Mouse (Mus musculus) heart, embryonic 14.5 days (tissue): Measurements from ENCODE around the gene Ccnf. TPM values are rescaled to one million over a fixed set of nuclear protein-coding genes. Genes with fewer than 3 reads are reported as not detected.
A peak's percentile ranks its signal among the peaks of the same experiment; 100 is the strongest.

ENCODE experiments used
- ATAC-seq: fragments of 200-750 bp; cut with Nextera tagmentation; 2 replicates; pipeline ENCODE4 v1.8.0; 2017; ENCODE audit warnings: low read depth, moderate TSS enrichment; ENCODE audit not compliant: insufficient number of reproducible peaks, insufficient read depth, low FRiP score
- H3K27ac ChIP-seq, 2 experiments: fragments of 200-500 bp in 1 of 2; fragments of 300-500 bp in 1 of 2; sonication (generic) in 1 of 2; replicated peaks in 1 of 2; 2 replicates each; pipeline ENCODE4 v1.5.1; 2012 to 2014; ENCODE audit warnings: low read depth in 2 of 2, low read length in 2 of 2, control low read depth in 1 of 2, mild to moderate bottlenecking in 1 of 2, mixed read lengths in 1 of 2; ENCODE audit not compliant: control insufficient read depth in 1 of 2, insufficient read depth in 1 of 2
- H3K27me3 ChIP-seq: fragments of 300-500 bp; sonication (generic); 2 replicates; pipeline ENCODE4 v1.6.1; 2014; ENCODE audit warnings: mild to moderate bottlenecking, low read length, control low read depth; ENCODE audit not compliant: control insufficient read depth, insufficient read depth
- H3K36me3 ChIP-seq: fragments of 300-500 bp; sonication (generic); 2 replicates; pipeline ENCODE4 v1.6.1; 2014; ENCODE audit warnings: mild to moderate bottlenecking, control low read depth, low read length, mixed read lengths; ENCODE audit not compliant: control insufficient read depth, insufficient read depth
- H3K4me1 ChIP-seq, 2 experiments: fragments of 200-500 bp in 1 of 2; fragments of 300-500 bp in 1 of 2; sonication (generic) in 1 of 2; 2 replicates each; pipeline ENCODE4 v1.6.1; 2012 to 2014; ENCODE audit warnings: low read length in 2 of 2, control low read depth in 1 of 2, mixed read lengths in 1 of 2; ENCODE audit not compliant: control insufficient read depth in 2 of 2, insufficient read depth in 2 of 2
- H3K4me2 ChIP-seq: fragments of 300-500 bp; sonication (generic); 2 replicates; pipeline ENCODE4 v1.6.1; 2014; ENCODE audit warnings: mild to moderate bottlenecking, low read length
- H3K4me3 ChIP-seq, 2 experiments: fragments of 200-500 bp in 1 of 2; fragments of 300-500 bp in 1 of 2; sonication (generic) in 1 of 2; 2 replicates each; pipeline ENCODE4 v1.5.1; 2012 to 2014; ENCODE audit warnings: low read length in 2 of 2, mild to moderate bottlenecking in 2 of 2, control low read depth in 1 of 2, low read depth in 1 of 2, moderate library complexity in 1 of 2; ENCODE audit not compliant: control insufficient read depth in 1 of 2, insufficient read depth in 1 of 2
- H3K9ac ChIP-seq: fragments of 300-500 bp; sonication (generic); 2 replicates; pipeline ENCODE4 v1.6.1; 2014; ENCODE audit warnings: mild to moderate bottlenecking, low read length
- H3K9me3 ChIP-seq: fragments of 300-500 bp; sonication (generic); 2 replicates; pipeline ENCODE4 v1.6.1; 2016; ENCODE audit warnings: low read length, control low read depth; ENCODE audit not compliant: control insufficient read depth
- WGBS: fragments of 180-500 bp; shearing (Covaris S2); extraction: QIAGEN DNeasy Blood & Tissue Kit; methylation state at CpG from one replicate; pipeline ENCODE4 v1.1.7; 2014; 5-methylcytosine and 5-hydroxymethylcytosine counted together
- polyA plus RNA-seq: library from polyadenylated mRNA; unstranded; fragments of >200 nt; fragmentation: Nextera tagmentation; extraction: Ambion mirVana; gene quantifications from 2 replicates; pipeline ENCODE4 v1.2.1, GENCODE M21; 2014

Gene Ccnf
- 27.8 and 29.1 TPM in 2 replicates for polyA plus RNA-seq

DNA sequence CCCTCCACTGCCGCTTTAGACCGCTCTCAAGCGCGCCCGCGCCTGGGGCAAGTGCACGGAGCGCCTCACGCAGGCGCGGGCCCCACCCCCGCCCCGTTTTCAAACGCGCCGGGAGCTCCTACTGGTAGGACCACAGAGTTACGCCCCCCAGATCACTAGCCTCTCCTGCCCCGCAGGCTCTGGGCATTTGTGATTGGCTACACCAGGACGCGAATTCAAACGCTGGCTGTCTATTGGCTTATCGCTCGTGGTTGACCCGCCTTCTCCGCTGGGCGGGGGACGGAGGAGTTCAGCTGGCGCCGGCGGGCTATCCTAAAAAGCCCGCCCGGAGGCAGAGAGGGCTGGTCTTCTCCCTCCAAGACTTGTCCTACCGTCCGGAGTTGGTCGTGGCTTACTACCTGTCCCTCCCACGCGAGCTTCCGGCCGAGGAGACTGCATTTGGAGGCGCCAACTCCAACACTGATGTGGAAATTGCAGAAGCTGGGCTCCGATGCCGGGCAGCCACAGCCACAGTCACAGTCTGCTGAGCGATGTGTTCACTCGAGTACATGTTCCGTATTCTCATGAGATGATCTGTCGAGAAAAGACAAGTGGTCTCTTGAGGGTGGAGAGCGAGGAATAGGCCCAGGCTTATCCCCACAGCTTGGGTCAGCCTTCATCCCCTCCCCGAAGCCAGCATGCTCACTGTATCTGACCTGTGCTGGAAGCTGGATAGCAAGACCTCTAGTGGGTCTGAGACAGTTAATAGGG lies at the start of gene Ccnf:
Ccnf (minus strand) TSS at position 165 of the 750 bp plus-strand sequence.
- no peaks in the 10 kb centered on the region for H3K9me3 ChIP-seq
- H3K36me3 ChIP-seq, result peaks cover 28% of the 10 kb centered on the region
- H3K27ac ChIP-seq, result peak within 1 kb of the TSS; percentile 75
- ATAC-seq, result peak; percentile 99
- peaks cover 0 to 16% of the 10 kb centered on the region in 2 experiments; a peak in 2 of 4 replicates for H3K4me1 ChIP-seq
- H3K4me3 ChIP-seq, result peak within 1 kb of the TSS; percentile 78 to 85
- H3K4me2 ChIP-seq, result peak within 1 kb of the TSS; percentile 83
- H3K9ac ChIP-seq, result peak within 1 kb of the TSS; percentile 90
- no peaks in the 10 kb centered on the region for H3K27me3 ChIP-seq
- WGBS, result under 1% methylated on average over 47 of the region's 48 CpGs

- Histone ChIP-seq H3K9ac (no peak overlapping the region; the same call in 1 of the 2 replicates), H3K9me3 (no peaks in the 10 kb centered on the region), H3K4me1 (peaks cover 0 to 11% of the 10 kb centered on the region in 2 experiments; a peak in 1 of 4 replicates), H3K4me2 (no peak overlapping the region), H3K36me3 (no peaks in the 10 kb centered on the region), H3K27ac (no peak overlapping the region), H3K27me3 (no peaks in the 10 kb centered on the region), H3K4me3 (no peak overlapping the region)
- WGBS, result 10% methylated on average over 4 of the region's 4 CpGs
- no peak for ATAC-seq
Observed at GRCm38 (mm10) chr17:24300651-24301050, 49.4 kb upstream of the Ccnf start.

GRCm38 (mm10) chr17:24289338-24289737 lies 38.1 kb upstream of the Ccnf start:
- ATAC-seq, result no peak
- Histone ChIP-seq H3K27me3 (no peaks in the 10 kb centered on the region), H3K27ac (no peak overlapping the region), H3K9ac (no peak overlapping the region), H3K9me3 (no peaks in the 10 kb centered on the region), H3K4me2 (no peak overlapping the region), H3K4me1 (no peaks in the 10 kb centered on the region; a peak in 1 of 4 replicates), H3K36me3 (no peaks in the 10 kb centered on the region), H3K4me3 (no peak overlapping the region)
- 61% methylated on average over 5 of the region's 5 CpGs for WGBS

- H3K9me3 ChIP-seq, result no peaks in the 10 kb centered on the region
- no peaks in the 10 kb centered on the region for H3K36me3 ChIP-seq
- H3K4me2 ChIP-seq, result no peak overlapping the region
- ATAC-seq, result no peak
- H3K4me3 ChIP-seq, result no peak overlapping the region
- no peak overlapping the region for H3K27ac ChIP-seq
- WGBS, result 74% methylated on average over 9 of the region's 9 CpGs
- no peaks in the 10 kb centered on the region for H3K27me3 ChIP-seq
- peaks cover 0 to 1% of the 10 kb centered on the region in 2 experiments; a peak in 2 of 4 replicates for H3K4me1 ChIP-seq
- no peak overlapping the region for H3K9ac ChIP-seq
Observed at GRCm38 (mm10) chr17:24288477-24288876, 37.2 kb upstream of the Ccnf start.

GRCm38 (mm10) chr17:24285680-24286079 lies 34.4 kb upstream of the Ccnf start:
- no peak for ATAC-seq
- no peak overlapping the region for H3K4me2 ChIP-seq
- H3K9me3 ChIP-seq, result no peaks in the 10 kb centered on the region
- H3K9ac ChIP-seq, result no peak overlapping the region
- no peak overlapping the region for H3K4me3 ChIP-seq
- no peaks in the 10 kb centered on the region for H3K27me3 ChIP-seq
- H3K36me3 ChIP-seq, result no peaks in the 10 kb centered on the region
- WGBS, result 59% methylated on average over 3 of the region's 3 CpGs
- H3K27ac ChIP-seq, result no peak overlapping the region
- peaks cover 0 to 4% of the 10 kb centered on the region in 2 experiments; a peak in 2 of 4 replicates for H3K4me1 ChIP-seq

DNA sequence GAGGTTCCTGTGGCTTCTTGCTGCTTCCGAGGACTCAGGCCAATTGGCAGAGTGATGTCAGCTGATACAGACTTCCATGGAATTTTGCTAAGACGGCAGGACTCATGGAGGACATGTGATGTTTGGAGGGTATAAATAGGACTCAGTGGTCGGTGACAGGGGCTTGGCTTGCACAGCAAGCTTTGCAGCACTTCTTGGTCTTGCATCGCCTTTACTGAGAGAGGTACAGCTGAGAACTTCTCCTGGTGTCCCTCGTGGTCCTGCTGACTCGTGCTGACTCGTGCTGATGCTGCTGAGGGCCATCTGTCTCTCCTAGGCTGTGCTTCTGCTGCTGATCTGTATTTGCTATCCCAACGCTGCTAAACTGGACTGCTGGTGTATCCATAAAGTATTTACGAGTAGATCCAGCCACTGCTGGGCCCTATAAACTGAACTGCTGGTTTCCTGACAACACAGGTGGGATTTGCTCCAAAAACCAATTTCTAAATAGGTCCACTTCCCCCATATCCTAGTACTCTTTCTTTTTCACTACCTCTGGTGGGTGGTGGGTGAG lies 32.1 kb upstream of the Ccnf start:
- peaks cover 0 to 4% of the 10 kb centered on the region in 2 experiments; a peak in 2 of 4 replicates for H3K4me1 ChIP-seq
- peak overlapping the region; percentile 4; the same call in 1 of the 2 replicates for H3K4me2 ChIP-seq
- H3K27me3 ChIP-seq, result no peaks in the 10 kb centered on the region
- no peak overlapping the region for H3K4me3 ChIP-seq
- WGBS, result 43% methylated on average over 9 of the region's 9 CpGs
- no peak overlapping the region for H3K27ac ChIP-seq
- H3K9me3 ChIP-seq, result no peaks in the 10 kb centered on the region
- no peak overlapping the region for H3K9ac ChIP-seq
- no peaks in the 10 kb centered on the region for H3K36me3 ChIP-seq
- no peak for ATAC-seq

- WGBS, result 66% methylated on average over 4 of the region's 4 CpGs
- Histone ChIP-seq H3K4me3 (no peak overlapping the region), H3K4me1 (peaks cover 0 to 4% of the 10 kb centered on the region in 2 experiments; a peak in 2 of 4 replicates), H3K9ac (no peak overlapping the region), H3K36me3 (no peaks in the 10 kb centered on the region), H3K27ac (no peak overlapping the region), H3K9me3 (0 out of 2 replicates have a peak, but pooled peaks cover 2% of the 10 kb centered on the region), H3K27me3 (no peaks in the 10 kb centered on the region), H3K4me2 (no peak overlapping the region)
- ATAC-seq, result no peak
Observed at GRCm38 (mm10) chr17:24282637-24283036, 31.4 kb upstream of the Ccnf start.
